Mouse (Mus musculus): ENCODE measurements at regions not wholly inside any gene's neighbourhood (a gene's known extent, or its start where the extent isn't known, plus 50 kb on each side); places are given as distances from the start of the nearest gene placed in this dataset.

GRCm38 (mm10) chr1:88813200-88813599 lies 111.2 kb upstream of the Arl4c start:
- DNase-seq: peak; percentile 62

GRCm38 (mm10) chr1:88816376-88816945 lies 114.4 kb upstream of the Arl4c start:
- DNase-seq: no peak

GRCm38 (mm10) chr1:88825215-88825614 lies 123.2 kb upstream of the Arl4c start:
- DNase-seq: no peak

GRCm38 (mm10) chr1:88838661-88839274 lies 136.7 kb upstream of the Arl4c start:
- peak; percentile 62 for DNase-seq

- no peak for DNase-seq
These were observed 137.5 kb upstream of the Arl4c start for GRCm38 (mm10) chr1:88839407-88839976.

- peak; percentile 67 for DNase-seq
These were observed 138.1 kb upstream of the Arl4c start for GRCm38 (mm10) chr1:88839977-88840628.

GRCm38 (mm10) chr1:88840991-88841592 lies 139.1 kb upstream of the Arl4c start:
- no peak for DNase-seq

- peak; percentile 95 for DNase-seq
These were observed 145.5 kb upstream of the Arl4c start for GRCm38 (mm10) chr1:88847333-88848091.

GRCm38 (mm10) chr1:88848246-88848645 lies 146.2 kb upstream of the Arl4c start:
- DNase-seq: peak; percentile 85

- DNase-seq: no peak
These were observed 147.4 kb upstream of the Arl4c start for GRCm38 (mm10) chr1:88849421-88849820.

- DNase-seq: no peak
These were observed 149.9 kb upstream of the Arl4c start for GRCm38 (mm10) chr1:88851931-88852330.

- DNase-seq: no peak
These were observed 159.0 kb upstream of the Arl4c start for GRCm38 (mm10) chr1:88860871-88861589.

- no peak for DNase-seq
These were observed 159.5 kb upstream of the Arl4c start for GRCm38 (mm10) chr1:88861590-88861935.

GRCm38 (mm10) chr1:88865436-88865835 lies 163.4 kb upstream of the Arl4c start:
- DNase-seq: no peak

GRCm38 (mm10) chr1:88866571-88866970 lies 164.6 kb upstream of the Arl4c start:
- no peak for DNase-seq

GRCm38 (mm10) chr1:88867138-88867537 lies 165.1 kb upstream of the Arl4c start:
- no peak for DNase-seq

- DNase-seq: peak; percentile 47
These were observed 167.9 kb upstream of the Arl4c start for GRCm38 (mm10) chr1:88869885-88870284.

- no peak for DNase-seq
These were observed 173.3 kb upstream of the Arl4c start for GRCm38 (mm10) chr1:88875356-88875755.

- DNase-seq: no peak
These were observed 175.4 kb upstream of the Arl4c start for GRCm38 (mm10) chr1:88877441-88877840.

- DNase-seq: no peak
These were observed 176.8 kb upstream of the Arl4c start for GRCm38 (mm10) chr1:88878831-88879230.

GRCm38 (mm10) chr1:88879367-88879766 lies 177.3 kb upstream of the Arl4c start:
- no peak for DNase-seq

GRCm38 (mm10) chr1:88891041-88891440 lies 179.2 kb upstream of the Sh3bp4 start:
- DNase-seq: no peak

Measured in retina, postnatal 1 day (tissue).